Mouse (Mus musculus): ENCODE measurements around the gene Emb. TPM values are rescaled to one million over a fixed set of nuclear protein-coding genes. Genes with fewer than 3 reads are reported as not detected.

Emb gene
- total RNA-seq, 2 experiments from 2014 or later: 30.4 to 35.0 TPM

DNA sequence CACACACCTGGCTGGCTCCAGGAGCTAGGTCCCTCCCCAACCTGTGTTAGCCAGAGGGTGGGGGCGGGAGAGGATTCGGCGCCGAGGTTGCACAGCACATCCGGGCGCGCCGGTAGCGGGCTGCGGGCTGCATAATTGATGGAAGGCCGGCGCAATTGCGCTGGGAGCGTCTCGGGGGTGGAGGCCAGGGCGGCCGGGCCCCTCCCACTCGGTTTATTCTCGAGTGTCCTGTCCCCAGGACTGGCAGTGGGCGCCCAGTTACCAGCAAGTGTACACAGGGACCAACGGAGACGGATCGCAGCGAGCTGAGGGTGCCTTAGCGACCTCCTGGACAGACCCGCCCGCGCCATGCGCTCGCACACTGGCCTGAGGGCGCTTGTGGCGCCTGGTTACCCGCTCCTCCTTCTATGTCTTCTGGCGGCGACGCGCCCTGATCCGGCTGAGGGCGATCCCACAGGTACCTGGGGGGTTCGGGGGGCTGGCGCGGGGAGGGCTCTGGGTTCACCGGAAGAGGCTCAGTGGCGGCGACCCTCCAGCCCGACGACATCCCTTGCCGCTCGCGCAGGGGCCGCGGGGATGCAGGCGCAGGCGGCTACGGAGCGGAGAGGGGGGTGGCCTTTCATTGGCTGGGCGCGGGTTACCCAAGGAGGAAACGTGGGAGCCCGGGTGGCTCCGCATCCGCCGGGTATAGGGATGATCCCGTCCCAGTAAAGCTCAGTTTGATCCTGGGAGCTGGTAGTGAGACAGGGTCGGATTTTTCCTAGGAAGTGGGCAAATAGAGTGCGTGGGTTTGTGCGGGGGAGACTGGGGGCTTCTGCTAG lies 12.4 kb downstream of the Emb start, which contains the start of gene Gm17509:
TSS of gene Gm17509 (minus strand) at position 575 of the 821 bp plus-strand sequence.
- DNase-seq: peak; percentile 70

- DNase-seq: no peak
Observed at GRCm38 (mm10) chr13:117223125-117223524, 14.8 kb downstream of the Emb start.

DNA sequence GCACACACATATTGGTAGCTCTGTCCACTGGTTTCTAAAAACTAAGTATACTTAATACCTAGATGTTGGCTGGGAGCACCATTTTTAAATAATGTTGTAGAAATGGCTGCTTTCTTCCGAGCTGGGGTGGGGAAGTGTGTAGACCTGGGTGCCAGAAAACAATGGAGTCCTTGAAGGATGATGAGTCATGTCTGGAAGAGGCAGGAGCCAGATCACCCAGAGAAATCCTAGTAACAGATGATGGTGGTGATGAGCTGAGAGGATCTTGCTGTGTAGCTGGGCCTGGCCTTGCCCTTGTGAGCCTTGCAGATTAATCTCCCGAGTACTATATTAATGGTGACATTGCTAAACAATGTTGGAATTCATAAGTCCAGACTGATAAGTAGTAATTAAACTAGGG lies 16.6 kb downstream of the Emb start:
- no peak for DNase-seq

- no peak for DNase-seq
Observed at GRCm38 (mm10) chr13:117225561-117225960, 17.2 kb downstream of the Emb start.

DNA sequence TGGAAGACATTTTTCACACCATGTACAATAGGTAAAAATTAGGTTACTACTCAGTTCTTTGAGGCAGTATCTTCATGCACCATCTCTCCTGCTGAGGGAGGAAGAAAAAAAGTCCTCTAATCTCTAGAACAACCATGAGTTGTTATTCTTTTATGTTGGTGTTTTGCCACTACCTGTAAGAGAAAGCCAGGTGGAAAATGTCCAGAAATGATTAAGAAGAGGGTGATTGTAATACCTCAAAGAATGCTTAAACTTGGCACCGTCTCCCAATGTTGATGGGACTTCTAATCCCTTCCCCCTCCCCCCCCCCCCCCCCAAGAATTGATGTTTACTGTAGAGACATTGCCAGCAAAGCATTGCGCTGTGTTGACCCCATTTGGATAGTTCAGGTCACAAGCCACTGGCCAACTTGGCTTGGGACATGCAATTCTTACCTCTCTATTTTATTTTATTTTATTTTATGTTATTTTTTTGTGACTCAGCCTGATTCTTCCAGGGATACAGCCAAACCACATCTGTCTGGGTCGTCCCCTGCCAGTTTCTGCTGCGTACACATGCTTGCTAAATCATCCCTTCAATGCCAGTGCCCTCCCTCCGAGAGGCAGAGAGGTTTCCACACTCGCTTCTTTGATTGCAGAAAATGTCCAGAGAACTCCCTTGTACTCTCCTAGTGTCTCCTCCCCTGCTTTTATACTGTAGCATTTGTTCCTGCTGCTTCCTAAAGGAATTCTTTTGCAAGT lies 22.2 kb downstream of the Emb start:
- peak; percentile 46 for DNase-seq

- DNase-seq: no peak
Observed at GRCm38 (mm10) chr13:117233808-117234207, 25.5 kb downstream of the Emb start.

DNA sequence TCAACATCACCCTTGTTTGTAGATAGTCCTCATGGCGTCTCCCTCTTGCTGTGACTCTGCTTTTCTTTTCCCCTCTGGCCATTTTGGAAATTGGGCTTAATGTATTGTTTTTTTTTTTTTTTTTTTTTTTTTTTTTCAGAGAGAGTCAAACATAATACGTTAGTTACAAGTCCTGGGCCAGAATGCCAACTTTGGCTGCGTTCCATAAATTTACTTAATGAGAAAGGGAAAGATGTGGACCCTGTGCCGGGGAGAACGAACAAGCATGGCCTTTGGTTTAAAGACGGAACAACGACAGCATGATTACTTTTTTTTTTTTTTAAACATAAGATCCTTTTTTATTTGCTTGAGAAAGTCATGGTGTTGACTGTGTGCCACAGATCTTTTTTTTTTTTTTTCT lies 26.1 kb downstream of the Emb start:
- no peak for DNase-seq

DNA sequence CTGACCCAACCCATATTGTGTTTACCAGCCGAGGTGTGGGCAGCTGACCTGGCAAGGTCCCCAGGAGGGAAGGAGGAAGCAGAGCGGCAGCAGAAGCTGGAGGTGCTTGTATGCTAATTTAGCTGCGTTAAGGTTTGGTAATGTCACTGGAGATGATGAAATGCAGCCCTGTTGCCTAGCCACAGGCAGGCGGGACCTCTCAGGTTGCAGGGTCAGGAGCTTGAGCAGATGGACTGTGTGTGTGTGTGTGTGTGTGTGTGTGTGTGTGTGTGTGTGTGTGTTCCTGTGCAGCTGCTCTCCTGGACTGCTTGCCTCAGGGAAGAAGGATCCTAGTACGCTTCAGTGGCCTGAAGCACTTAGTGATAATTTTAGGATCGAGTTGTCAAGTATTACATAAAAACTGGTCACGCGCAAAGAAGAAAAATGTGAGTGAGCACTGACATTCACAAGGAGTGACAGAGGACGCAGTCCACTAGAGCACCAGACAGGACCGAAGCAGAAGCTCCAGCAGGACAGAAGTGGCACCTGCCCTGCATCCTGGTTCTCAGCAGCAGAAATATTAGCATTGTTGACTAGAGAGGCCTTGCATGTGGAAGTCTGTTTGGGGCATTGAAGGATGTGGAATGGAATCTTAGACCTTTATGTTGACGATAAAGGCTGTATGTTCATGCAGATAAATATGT lies 27.3 kb downstream of the Emb start:
- DNase-seq: peak; percentile 44

DNA sequence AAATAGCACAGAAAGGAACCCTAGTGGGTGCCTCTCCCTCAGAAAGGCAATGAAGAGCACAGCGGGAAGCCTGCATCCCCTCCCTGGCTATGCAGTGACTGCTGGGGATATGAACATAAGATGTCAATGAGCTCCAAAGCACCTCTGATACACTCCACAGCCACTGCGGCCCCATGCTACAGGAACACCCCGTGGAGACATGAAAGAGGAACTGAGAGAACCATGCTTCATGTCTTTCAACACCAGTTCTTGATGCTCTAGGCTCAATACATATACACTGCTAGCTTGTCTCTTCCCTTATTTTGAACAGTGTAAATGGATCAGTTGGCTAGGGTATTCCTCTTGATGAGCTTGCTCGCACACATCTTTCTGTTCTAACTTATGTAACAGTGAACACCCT lies 28.8 kb downstream of the Emb start:
- DNase-seq: no peak

DNA sequence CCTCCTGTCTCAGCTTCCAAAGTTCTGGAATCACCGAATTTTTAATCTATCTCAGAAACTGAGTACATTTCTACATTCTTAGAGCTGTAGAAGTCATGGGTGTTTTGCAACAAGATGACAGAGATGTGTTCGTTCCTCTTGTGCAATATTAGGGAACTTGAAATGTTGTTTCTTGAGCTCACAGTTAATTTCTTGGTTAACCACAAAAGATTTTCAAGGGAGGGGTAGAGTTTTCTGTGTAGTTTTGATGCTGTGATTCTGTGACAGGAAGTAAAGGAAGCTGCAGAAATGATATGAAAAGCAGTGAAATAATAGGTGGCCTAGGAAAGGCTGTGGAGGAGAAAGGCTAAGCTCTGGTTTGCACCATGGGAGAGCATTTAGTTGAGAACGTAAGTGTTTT lies 33.7 kb downstream of the Emb start:
- DNase-seq: no peak

DNA sequence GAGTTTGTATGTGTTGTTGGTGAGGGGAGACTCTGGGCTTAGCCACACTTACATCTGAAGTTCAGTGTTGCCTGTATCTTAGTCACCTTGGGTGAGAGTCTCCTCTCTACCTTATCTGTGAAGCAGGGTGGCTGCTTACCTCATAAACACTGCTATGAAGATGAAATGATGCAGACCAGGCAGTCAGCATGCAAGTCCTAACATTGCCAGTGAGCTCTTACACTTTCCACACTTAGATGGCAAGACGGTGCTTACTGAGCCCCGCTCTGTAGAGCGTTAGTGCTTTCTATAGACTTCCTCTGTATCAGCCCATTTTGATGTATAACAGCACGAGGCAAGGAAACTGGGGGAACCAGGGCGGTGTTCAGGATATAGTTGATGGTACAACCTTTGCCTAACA lies 34.3 kb downstream of the Emb start:
- no peak for DNase-seq

DNA sequence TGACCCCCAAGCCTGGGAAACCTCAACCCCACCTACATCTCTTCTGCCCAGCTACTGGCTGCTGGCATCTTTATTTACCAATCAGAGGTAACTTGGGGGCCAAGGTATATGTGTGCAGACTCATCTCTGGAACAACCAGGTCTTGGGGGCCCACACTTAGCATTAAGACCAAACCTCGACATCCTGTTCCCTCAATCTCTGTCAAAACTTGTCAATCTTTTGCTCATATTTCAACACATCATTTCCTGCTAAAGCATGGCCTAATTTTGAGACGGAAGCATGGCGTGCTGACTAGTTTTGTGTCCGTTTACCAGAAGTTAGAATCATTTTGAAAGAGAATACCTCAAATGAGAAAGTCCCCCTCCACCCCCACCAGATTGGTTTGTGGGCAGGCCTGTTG lies 52.4 kb downstream of the Emb start:
- DNase-seq: no peak

GRCm38 (mm10) chr13:117266156-117266555 lies 57.8 kb downstream of the Emb start:
- peak; percentile 32 for DNase-seq

- no peak for DNase-seq
Observed at GRCm38 (mm10) chr13:117267963-117268362, 59.6 kb downstream of the Emb start.

- DNase-seq: no peak
Observed at GRCm38 (mm10) chr13:117284036-117284435, 75.7 kb downstream of the Emb start.

GRCm38 (mm10) chr13:117286939-117287338 lies 78.6 kb downstream of the Emb start:
- DNase-seq: no peak

DNA sequence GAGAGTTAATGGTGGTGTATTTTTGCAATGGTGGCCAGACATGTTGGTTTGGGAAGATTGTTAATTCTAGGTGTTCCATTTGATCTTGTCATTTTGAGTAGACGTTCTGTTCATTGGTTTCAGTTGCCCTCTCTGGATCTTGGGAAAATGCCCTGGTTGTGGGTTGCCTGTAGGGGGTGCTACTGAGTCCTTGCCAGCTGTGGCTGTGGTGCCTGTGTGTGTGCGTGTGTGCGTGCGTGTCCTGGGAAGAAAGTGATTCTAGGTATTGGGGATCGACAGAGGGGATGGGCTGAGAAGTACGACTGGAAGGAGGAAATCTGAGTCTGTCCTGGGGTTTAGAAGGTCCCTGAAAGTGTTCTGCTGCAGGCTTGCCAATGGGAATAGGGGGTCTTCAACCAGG lies 79.1 kb downstream of the Emb start:
- no peak for DNase-seq

- DNase-seq: peak; percentile 83
Observed at GRCm38 (mm10) chr13:117289494-117290270, 81.3 kb downstream of the Emb start.

- peak; percentile 87 for DNase-seq
Observed at GRCm38 (mm10) chr13:117311446-117312225, 103.3 kb downstream of the Emb start.
